Mouse (Mus musculus) liver, adult 2 months (tissue): Measurements from ENCODE around the gene Fzr1.

Source experiments
- CTCF ChIP-seq: fragments of 200-500 bp; IDR thresholded peaks from 2 replicates; pipeline ENCODE4 v1.5.1; 2011; ENCODE audit warnings: low read depth, low read length, control low read depth
- POLR2A ChIP-seq: fragments of 200-500 bp; IDR thresholded peaks from 2 replicates; pipeline ENCODE4 v1.6.1; 2011; ENCODE audit warnings: low read length, control low read depth; ENCODE audit not compliant: insufficient read depth; ENCODE audit errors: extremely low read depth

DNA sequence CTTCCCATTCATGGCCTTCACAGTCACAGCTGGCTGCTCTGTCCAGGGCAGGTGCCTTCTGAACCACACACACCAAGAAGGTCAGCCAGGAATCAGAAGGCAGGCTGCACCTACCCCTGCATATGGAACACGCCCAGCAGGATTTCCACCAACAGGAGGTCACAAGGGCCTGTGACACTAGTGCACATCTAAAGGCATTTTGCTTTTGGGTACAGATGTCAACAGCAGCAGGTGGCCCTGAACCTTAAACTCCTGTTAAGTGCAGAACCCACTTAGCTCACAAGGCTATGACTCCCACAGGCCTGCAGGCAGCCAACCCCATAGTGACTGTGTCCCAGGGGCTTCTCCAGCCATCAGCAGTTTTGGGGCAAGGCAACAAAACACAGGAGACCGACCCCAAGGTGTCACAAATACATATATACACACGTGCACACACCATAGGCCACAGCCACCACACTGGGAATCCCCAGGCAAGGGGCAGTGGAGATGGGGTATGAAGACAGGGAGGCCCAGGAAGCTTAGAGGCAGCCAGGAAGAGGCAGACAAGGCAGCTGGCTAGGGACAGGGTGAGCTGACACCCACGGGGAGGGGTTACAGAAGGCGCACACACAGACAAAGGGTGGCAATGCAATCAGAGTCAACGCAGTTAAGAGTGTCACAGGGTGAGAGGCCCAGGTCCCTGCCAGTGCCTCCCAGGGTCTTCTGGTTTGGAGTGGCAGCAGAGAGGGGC, 11.7 kb downstream of the Fzr1 start:
- TF ChIP-seq CTCF = no peak
- no peak for TF ChIP-seq POLR2A
